Mouse (Mus musculus): Measurements from ENCODE around the gene Ntrk2.

DNA sequence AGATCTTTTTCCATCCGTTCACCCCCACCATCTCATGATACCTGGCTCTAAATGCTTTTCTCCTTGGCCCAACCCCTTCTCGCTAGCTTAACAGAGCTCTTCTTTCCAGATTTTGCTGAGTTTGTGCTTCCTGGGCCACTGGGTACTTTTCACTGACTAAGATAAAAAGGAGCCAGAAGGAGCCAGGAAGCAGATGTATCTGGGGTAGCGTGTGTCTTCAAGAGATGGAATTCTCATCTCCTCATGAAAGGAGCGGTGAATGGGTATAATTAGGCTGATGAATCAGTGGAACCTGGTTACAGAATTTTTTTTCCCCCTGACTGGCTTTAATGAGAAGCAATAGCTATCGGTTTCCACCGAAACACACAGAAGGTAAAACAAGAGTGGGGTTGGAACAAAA is 198.2 kb downstream of the Ntrk2 start:
- no peak for TF ChIP-seq CTCF (conservative IDR thresholded peaks at IDR 0.05; ENCODE audit: low read length)
- no peak for TF ChIP-seq NANOG (IDR thresholded peaks at IDR 0.05; ENCODE audit: borderline replicate concordance, low read length)

All from E14TG2a.4 (cell line).